Mouse (Mus musculus) gastrocnemius, postnatal 25 days (tissue): ENCODE results near the gene Mrgpra3. TPM values are rescaled to one million over a fixed set of nuclear protein-coding genes. Genes with fewer than 3 reads are reported as not detected.

ENCODE experiments used
- DNase-seq: peaks from one replicate; pipeline ENCODE4 v3.0.0; 2022
- long read RNA-seq, 2 experiments: library from polyadenylated mRNA; stranded (forward); transcript quantifications; one replicate each; pipeline ENCODE4 v2.0.0; 2021
- total RNA-seq, 2 experiments: library from RNA; stranded (reverse); gene quantifications; 1 replicate in 1 of 2; 2 replicates in 1 of 2; pipeline ENCODE4 v1.2.3; 2021

Gene Mrgpra3
- total RNA-seq = not detected
- long read RNA-seq, experiment 1 = 0 reads
- long read RNA-seq, experiment 2 = 0 reads

GRCm38 (mm10) chr7:47601272-47601671, at the start of gene Mrgpra3:
TSS of gene Mrgpra3 (minus strand) at chr7:47601372.
- DNase-seq = no peak

Other genes starting within 250 kb of the Mrgpra3 start
- gene Mrgpra1, start 247.1 kb downstream of the Mrgpra3 start, total RNA-seq = not detected
- not detected for gene Mrgpra2a, start 149.2 kb downstream of the Mrgpra3 start, total RNA-seq
- gene Mrgpra2b, start 72.5 kb downstream of the Mrgpra3 start, total RNA-seq = not detected